Comparison of ENCODE assay signal across 25 mouse cellular contexts in genomic region chr17:5830382-5830781, GRCm38 (mm10). TPM values are rescaled to one million over a fixed set of nuclear protein-coding genes. Genes with fewer than 3 reads are reported as not detected.
A peak's percentile ranks its signal among the peaks of the same experiment; 100 is the strongest.
DNase-seq lines count a peak whose midpoint lies in the region; ATAC-seq and TF ChIP-seq lines count a peak whose summit lies in the region.
"Had no signal": no experiment of that assay in that cellular context is flagged by ENCODE, and none has a peak within 500 bp of the region (broad histone marks: within the 10 kb centered on the region; RNA-seq: fewer than 3 reads in every experiment).

No protein-coding gene starts in this region.

- H3K4me1 ChIP-seq in liver, embryonic 14.5 days (replicated peaks; ENCODE audit: control insufficient read depth in 2 of 2, insufficient read depth in 2 of 2, low read length in 1 of 2): peaks cover 36 to 43% of the 10 kb centered on the region in 2 experiments
- H3K4me1 ChIP-seq: hindbrain, embryonic 15.5 days had no signal

- H3K27me3 ChIP-seq in liver, embryonic 14.5 days (ENCODE audit: control insufficient read depth, insufficient read depth, low read length): no peaks in the 10 kb centered on the region
- H3K27me3 ChIP-seq: hindbrain, embryonic 15.5 days; intestine, embryonic 15.5 days; limb, embryonic 15.5 days; neural tube, embryonic 12.5 days had no signal

- no peak overlapping the region for H3K9ac ChIP-seq in liver, embryonic 14.5 days (replicated peaks)
- H3K9ac ChIP-seq: hindbrain, embryonic 15.5 days; intestine, embryonic 15.5 days; limb, embryonic 15.5 days; neural tube, embryonic 12.5 days had no signal

- H3K9me3 ChIP-seq in liver, embryonic 14.5 days (ENCODE audit: control insufficient read depth, low read length): no peaks in the 10 kb centered on the region
- H3K9me3 ChIP-seq: heart, embryonic 10.5 days; hindbrain, embryonic 15.5 days; intestine, embryonic 15.5 days; limb, embryonic 15.5 days; neural tube, embryonic 12.5 days had no signal

- H3K36me3 ChIP-seq in liver, embryonic 14.5 days (replicated peaks; ENCODE audit: control insufficient read depth, insufficient read depth, low read depth): no peaks in the 10 kb centered on the region
- H3K36me3 ChIP-seq: heart, embryonic 10.5 days; hindbrain, embryonic 15.5 days; intestine, embryonic 15.5 days; limb, embryonic 15.5 days; neural tube, embryonic 12.5 days had no signal

- no peak for TF ChIP-seq CTCF in layer of hippocampus, adult 2 months (conservative IDR thresholded peaks at IDR 0.05)
- TF ChIP-seq CTCF in liver, embryonic 14.5 days (IDR thresholded peaks at IDR 0.05; ENCODE audit: low read depth): no peak

- H3K4me3 ChIP-seq in layer of hippocampus, adult 2 months: no peak overlapping the region
- H3K4me3 ChIP-seq in liver, embryonic 14.5 days (ENCODE audit: insufficient read depth in 1 of 2, low read depth in 2 of 2, low read length in 2 of 2): no peak overlapping the region
- H3K4me3 ChIP-seq: heart, embryonic 10.5 days; hindbrain, embryonic 15.5 days; intestine, embryonic 15.5 days; left cerebral cortex, adult 2 months; limb, embryonic 15.5 days; neural tube, embryonic 12.5 days had no signal

- ATAC-seq in liver, embryonic 14.5 days (ENCODE audit: insufficient read depth): peak; percentile 87
- peak; percentile 67 for ATAC-seq in megakaryocyte-erythroid progenitor cell, adult 5-6 weeks (replicated peaks; ENCODE audit: low FRiP score, low TSS enrichment, poor library complexity, severe bottlenecking)
- ATAC-seq in erythroblast, adult 5-6 weeks (replicated peaks; ENCODE audit: low FRiP score, poor library complexity, severe bottlenecking): no peak
- ATAC-seq: forebrain, embryonic 14.5 days; lung, postnatal 0 days had no signal

- no peak for DNase-seq in layer of hippocampus, adult 2 months (ENCODE audit: low spot score in 2 of 2)
- no peak for DNase-seq in layer of hippocampus, adult 8-10 months (ENCODE audit: low spot score in 2 of 2)
- peak; percentile 41 for DNase-seq in MEL-GATA-1-ER (ENCODE audit: extremely low read depth, low read depth)
- peak in 1 of 3 experiments; percentile 54 for DNase-seq in liver, embryonic 14.5 days (ENCODE audit: low read depth in 3 of 3, low spot score in 3 of 3)
- no peak for DNase-seq in cerebellum, adult 9-11 months
- DNase-seq in kidney, postnatal 10 days: no peak
- DNase-seq: adrenal gland, adult 2 months; cerebellum, adult 2 months; cerebellum, postnatal 36 days; heart, postnatal 4 days; kidney, postnatal 36 days; layer of hippocampus, adult 9-11 months; left cerebral cortex, postnatal 4 days; midbrain, embryonic 14.5 days had no signal

- 32% methylated on average over 2 of the region's 2 CpGs for WGBS in liver, embryonic 14.5 days (ENCODE audit: insufficient replicate concordance)

- TF ChIP-seq EP300 in liver, embryonic 14.5 days (IDR thresholded peaks at IDR 0.05; ENCODE audit: low read depth): peak; percentile 87

- peak overlapping the region; percentile 56 for H3K4me2 ChIP-seq in liver, embryonic 14.5 days (ENCODE audit: low read depth)
- H3K4me2 ChIP-seq: hindbrain, embryonic 15.5 days; intestine, embryonic 15.5 days; limb, embryonic 15.5 days; neural tube, embryonic 12.5 days had no signal

- H3K27ac ChIP-seq in layer of hippocampus, adult 2 months: 0 out of 2 replicates have a peak overlapping the region, but pooled peaks have one; percentile 7
- H3K27ac ChIP-seq in liver, embryonic 14.5 days: peak overlapping the region; percentile 62
- H3K27ac ChIP-seq: hindbrain, embryonic 15.5 days; intestine, embryonic 15.5 days; left cerebral cortex, adult 2 months; limb, embryonic 15.5 days; macrophage; neural tube, embryonic 12.5 days had no signal

RNA-seq across cellular contexts. Expression of gene Snx9, which starts 10.7 kb away (rescaled TPM):
- 10 to 100 TPM; 15.6 to 16.1 TPM for total RNA-seq in layer of hippocampus, adult 2 months (2021)
- total RNA-seq in layer of hippocampus, adult 8-10 months (2022): 10 to 100 TPM; 15.0 to 16.8 (median 15.5) TPM
- 6.9 and 9.4 TPM in 2 replicates for polyA plus RNA-seq in liver, embryonic 14.5 days (2012; rRNA removed)
- polyA plus RNA-seq in liver, embryonic 14.5 days (2014; fragmentation: Nextera tagmentation; extraction: Ambion mirVana): 11.6 and 13.5 TPM in 2 replicates
- total RNA-seq in megakaryocyte-erythroid progenitor cell, adult 5-6 weeks (2014; fragmentation: Nextera tagmentation): 25.8 and 28.9 TPM in 2 replicates
- 16.5 and 20.0 TPM in 2 replicates for total RNA-seq in megakaryocyte-erythroid progenitor cell, adult 5-6 weeks (2017)
- total RNA-seq in erythroblast, adult 5-6 weeks (2015; ENCODE audit: low replicate concordance): 13.3 and 16.7 TPM in 2 replicates
- 7.5 and 9.8 TPM in 2 replicates for total RNA-seq in erythroblast, adult 5-6 weeks (2017; ENCODE audit: low replicate concordance)
